Mouse (Mus musculus) MEL (cell line): ENCODE results near the gene Efr3b.

Experiments used
- CTCF ChIP-seq, 3 experiments: IDR thresholded peaks in 2 of 3; conservative IDR thresholded peaks in 1 of 3; 2 replicates each; pipeline ENCODE4 v1.5.1; 2011 to 2012; ENCODE audit warnings: low read length in 3 of 3, low read depth in 2 of 3, mild to moderate bottlenecking in 2 of 3, improper control_type of control experiment in 1 of 3, inconsistent platforms in 1 of 3, mixed read lengths in 1 of 3, moderate library complexity in 1 of 3; ENCODE audit not compliant: control insufficient read depth in 1 of 3, insufficient read depth in 1 of 3, poor library complexity in 1 of 3, severe bottlenecking in 1 of 3
- TAL1 ChIP-seq: IDR thresholded peaks from 2 replicates; pipeline ENCODE4 v1.6.1; 2012; ENCODE audit warnings: mild to moderate bottlenecking, inconsistent platforms, low read length, moderate library complexity, mixed read lengths

GRCm38 (mm10) chr12:4065498-4065897 lies 26.8 kb upstream of the Efr3b start:
- TF ChIP-seq CTCF (IDR thresholded peaks at IDR 0.05 in 2 of 3, conservative IDR thresholded peaks at IDR 0.05 in 1 of 3; ENCODE audit: control insufficient read depth in 1 of 3, insufficient read depth in 1 of 3, low read depth in 2 of 3, low read length in 3 of 3, poor library complexity in 1 of 3, severe bottlenecking in 1 of 3) (no peak), TAL1 (no peak)
